Mouse (Mus musculus) midbrain, postnatal 0 days (tissue): ENCODE measurements at regions not wholly inside any gene's neighbourhood (a gene's known extent, or its start where the extent isn't known, plus 50 kb on each side); places are given as distances from the start of the nearest gene placed in this dataset.

Experiments
- ATAC-seq: fragments of 200-750 bp; cut with Nextera tagmentation; 2 replicates; pipeline ENCODE4 v1.8.0; 2017; ENCODE audit warnings: moderate number of reproducible peaks, mild to moderate bottlenecking, moderate TSS enrichment, moderate library complexity; ENCODE audit not compliant: low FRiP score
- DNase-seq: peaks from one replicate; pipeline ENCODE4 v3.0.0-alpha.2; 2015; ENCODE audit warnings: low spot score
- H3K27ac ChIP-seq: fragments of 300-500 bp; sonication (generic); 2 replicates; pipeline ENCODE4 v1.5.1; 2014; ENCODE audit warnings: low read depth, mild to moderate bottlenecking, low read length, mixed read lengths
- H3K27me3 ChIP-seq: fragments of 300-500 bp; sonication (generic); 2 replicates; pipeline ENCODE4 v1.6.1; 2014; ENCODE audit warnings: low read length, control low read depth, mixed read lengths; ENCODE audit not compliant: insufficient read depth
- H3K36me3 ChIP-seq: fragments of 300-500 bp; sonication (generic); 2 replicates; pipeline ENCODE4 v1.6.1; 2014; ENCODE audit warnings: low read length, control low read depth, mixed read lengths; ENCODE audit not compliant: insufficient read depth
- H3K4me1 ChIP-seq: fragments of 300-500 bp; sonication (generic); 2 replicates; pipeline ENCODE4 v1.6.1; 2014; ENCODE audit warnings: mild to moderate bottlenecking, control low read depth, antibody characterized with exemption, low read length, mixed read lengths; ENCODE audit not compliant: insufficient read depth
- H3K4me2 ChIP-seq: fragments of 300-500 bp; sonication (generic); 2 replicates; pipeline ENCODE4 v1.6.1; 2014; ENCODE audit warnings: low read depth, mild to moderate bottlenecking, low read length, mixed read lengths; ENCODE audit not compliant: poor library complexity, severe bottlenecking
- H3K4me3 ChIP-seq: fragments of 300-500 bp; sonication (generic); 2 replicates; pipeline ENCODE4 v1.5.1; 2014; ENCODE audit warnings: low read depth, mild to moderate bottlenecking, low read length, moderate library complexity
- H3K9ac ChIP-seq: fragments of 300-500 bp; sonication (generic); replicated peaks from 2 replicates; pipeline ENCODE4 v1.6.1; 2014; ENCODE audit warnings: mild to moderate bottlenecking, low read length, moderate library complexity, mixed read lengths; ENCODE audit not compliant: poor library complexity, severe bottlenecking
- H3K9me3 ChIP-seq: fragments of 300-500 bp; sonication (generic); 2 replicates; pipeline ENCODE4 v1.6.1; 2016; ENCODE audit warnings: low read length, control low read depth
- CTCF ChIP-seq: IDR thresholded peaks from 2 replicates; pipeline ENCODE4 v1.5.1; 2016; ENCODE audit warnings: antibody characterized with exemption, mild to moderate bottlenecking
- WGBS: fragments of 180-500 bp; shearing (Covaris S2); extraction: QIAGEN DNeasy Blood & Tissue Kit; methylation state at CpG from one replicate; pipeline ENCODE4 v1.1.7; 2014; 5-methylcytosine and 5-hydroxymethylcytosine counted together

- no peaks in the 10 kb centered on the region for H3K27me3 ChIP-seq
- H3K9ac ChIP-seq = no peak overlapping the region
- no peaks in the 10 kb centered on the region for H3K9me3 ChIP-seq
- no peak overlapping the region for H3K4me3 ChIP-seq
- no peaks in the 10 kb centered on the region for H3K36me3 ChIP-seq
- no peak for DNase-seq
- no peak overlapping the region for H3K4me2 ChIP-seq
- H3K4me1 ChIP-seq = no peaks in the 10 kb centered on the region
- H3K27ac ChIP-seq = no peak overlapping the region
- no peak for ATAC-seq
- TF ChIP-seq CTCF = no peak
- WGBS = 54% methylated on average over 1 of the region's 1 CpGs
These were observed 84.2 kb upstream of the Basp1 start for GRCm38 (mm10) chr15:25497743-25498142.

DNA sequence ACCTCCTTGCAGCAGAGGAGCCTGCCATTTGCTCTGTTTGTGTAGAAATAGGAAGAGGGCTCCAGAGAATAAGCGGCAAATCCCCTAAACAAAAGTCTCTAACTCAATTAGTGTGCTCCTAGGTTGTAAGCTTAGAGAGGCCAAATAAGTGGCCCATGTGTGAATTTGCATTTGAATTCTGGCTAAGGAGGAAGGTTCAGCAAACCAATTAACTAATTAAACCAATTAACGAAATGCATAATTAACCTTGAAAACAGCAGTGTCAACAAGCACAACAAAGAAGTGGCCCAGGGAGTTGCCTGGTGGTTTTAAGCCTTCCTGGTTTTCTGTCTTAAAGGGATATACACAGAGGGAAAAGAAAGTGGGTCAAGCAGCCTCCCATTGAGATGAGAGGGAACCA is 84.9 kb upstream of the Basp1 start:
- TF ChIP-seq CTCF = no peak
- no peaks in the 10 kb centered on the region for H3K27me3 ChIP-seq
- no peak overlapping the region for H3K4me2 ChIP-seq

GRCm38 (mm10) chr15:25502513-25502912 is 88.9 kb upstream of the Basp1 start:
- 90% methylated on average over 5 of the region's 5 CpGs for WGBS
- ATAC-seq (no peak), DNase-seq (no peak)
- Histone ChIP-seq H3K4me2 (no peak overlapping the region), H3K4me1 (no peaks in the 10 kb centered on the region), H3K36me3 (no peaks in the 10 kb centered on the region), H3K27ac (no peak overlapping the region), H3K9ac (no peak overlapping the region), H3K4me3 (no peak overlapping the region), H3K9me3 (no peaks in the 10 kb centered on the region), H3K27me3 (no peaks in the 10 kb centered on the region)
- TF ChIP-seq CTCF = no peak

More for the DNA sequence above, 84.9 kb upstream of the Basp1 start:
- Histone ChIP-seq H3K36me3 (no peaks in the 10 kb centered on the region), H3K9ac (no peak overlapping the region), H3K4me1 (no peaks in the 10 kb centered on the region), H3K9me3 (no peaks in the 10 kb centered on the region), H3K27ac (no peak overlapping the region), H3K4me3 (no peak overlapping the region)
- peak; percentile 22 for DNase-seq
- ATAC-seq = no peak
- 15% methylated on average over 2 of the region's 2 CpGs for WGBS

GRCm38 (mm10) chr15:25503104-25503503 is 89.5 kb upstream of the Basp1 start:
- 51% methylated on average over 6 of the region's 6 CpGs for WGBS
- no peaks in the 10 kb centered on the region for H3K9me3 ChIP-seq
- H3K36me3 ChIP-seq = no peaks in the 10 kb centered on the region
- DNase-seq (peak; percentile 46), ATAC-seq (0 out of 2 replicates have a peak, but pooled peaks have one; percentile 54)
- no peak overlapping the region for H3K27ac ChIP-seq
- no peak overlapping the region for H3K9ac ChIP-seq
- H3K4me2 ChIP-seq = no peak overlapping the region
- H3K4me3 ChIP-seq = no peak overlapping the region
- no peaks in the 10 kb centered on the region for H3K27me3 ChIP-seq
- no peaks in the 10 kb centered on the region for H3K4me1 ChIP-seq
- peak; percentile 61 for TF ChIP-seq CTCF

DNA sequence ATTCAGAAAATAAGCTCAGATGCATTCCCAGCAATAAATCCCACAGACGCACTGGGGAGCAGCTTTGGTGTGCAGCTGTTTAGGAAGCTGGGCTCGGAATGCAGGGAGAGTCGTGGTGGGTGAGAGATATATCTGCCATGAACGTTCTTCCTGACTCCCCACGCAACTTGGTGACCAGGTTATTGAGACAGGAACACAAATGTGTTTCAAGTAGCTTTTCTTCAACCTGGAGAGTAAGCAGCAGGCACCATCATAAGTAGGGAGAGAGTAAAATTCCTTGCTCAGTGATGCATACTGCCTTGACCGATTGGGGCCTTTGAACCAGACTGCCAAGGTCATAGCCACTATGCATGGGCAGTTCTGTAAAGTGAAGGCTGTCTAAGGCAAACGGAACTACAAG is 95.6 kb upstream of the Basp1 start:
- WGBS = 52% methylated on average over 7 of the region's 7 CpGs
- no peaks in the 10 kb centered on the region for H3K36me3 ChIP-seq
- ATAC-seq = no peak
- H3K9me3 ChIP-seq = no peaks in the 10 kb centered on the region
- DNase-seq = no peak
- no peak overlapping the region for H3K4me3 ChIP-seq
- no peak for TF ChIP-seq CTCF
- no peaks in the 10 kb centered on the region for H3K4me1 ChIP-seq
- H3K27me3 ChIP-seq = no peaks in the 10 kb centered on the region
- H3K4me2 ChIP-seq = no peak overlapping the region
- H3K27ac ChIP-seq = no peak overlapping the region
- H3K9ac ChIP-seq = no peak overlapping the region

DNA sequence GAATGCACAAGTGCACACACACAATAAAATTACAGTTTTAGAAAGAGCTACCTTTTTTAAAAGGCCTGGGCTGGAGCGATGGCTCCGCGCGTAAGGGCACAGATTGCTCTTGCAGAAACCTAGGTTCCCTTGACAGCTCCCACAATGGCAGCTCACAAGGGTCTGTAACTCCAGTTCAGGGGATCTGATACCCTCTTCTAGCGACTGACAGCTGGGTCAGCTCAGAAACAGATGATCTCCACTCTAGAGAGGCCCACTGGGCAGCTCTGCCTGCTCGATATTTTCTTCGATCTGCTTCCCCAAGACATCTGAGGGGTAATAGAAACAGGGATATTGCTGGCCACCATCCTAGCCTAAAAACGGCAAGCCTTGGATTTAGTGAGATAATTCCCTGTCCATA is 96.0 kb upstream of the Basp1 start:
- no peak for DNase-seq
- Histone ChIP-seq H3K27me3 (no peaks in the 10 kb centered on the region), H3K4me1 (no peaks in the 10 kb centered on the region), H3K4me3 (no peak overlapping the region), H3K27ac (no peak overlapping the region), H3K9me3 (no peaks in the 10 kb centered on the region), H3K9ac (no peak overlapping the region), H3K36me3 (no peaks in the 10 kb centered on the region), H3K4me2 (no peak overlapping the region)
- WGBS = 63% methylated on average over 8 of the region's 8 CpGs
- ATAC-seq = no peak
- TF ChIP-seq CTCF = no peak
